Mouse (Mus musculus) CH12.LX (cell line): Measurements from ENCODE around the gene Aldh9a1.

Experiments
- CHD1 ChIP-seq: IDR thresholded peaks from 2 replicates; pipeline ENCODE4 v1.6.1; 2012; ENCODE audit warnings: low read depth, low read length, improper control_type of control experiment, inconsistent platforms
- E2F4 ChIP-seq: IDR thresholded peaks from 2 replicates; pipeline ENCODE4 v1.6.1; 2011; ENCODE audit warnings: low read depth, low read length, improper control_type of control experiment; ENCODE audit not compliant: insufficient replicate concordance
- EP300 ChIP-seq: IDR thresholded peaks from 2 replicates; pipeline ENCODE4 v1.6.1; 2011; ENCODE audit warnings: low read length, improper control_type of control experiment
- HCFC1 ChIP-seq: IDR thresholded peaks from 2 replicates; pipeline ENCODE4 v1.6.1; 2012; ENCODE audit warnings: low read depth, mild to moderate bottlenecking, inconsistent platforms, low read length, improper control_type of control experiment
- POLR2A ChIP-seq: IDR thresholded peaks from 2 replicates; pipeline ENCODE4 v1.6.1; 2011; ENCODE audit warnings: low read depth, mild to moderate bottlenecking, improper control_type of control experiment, low read length

DNA sequence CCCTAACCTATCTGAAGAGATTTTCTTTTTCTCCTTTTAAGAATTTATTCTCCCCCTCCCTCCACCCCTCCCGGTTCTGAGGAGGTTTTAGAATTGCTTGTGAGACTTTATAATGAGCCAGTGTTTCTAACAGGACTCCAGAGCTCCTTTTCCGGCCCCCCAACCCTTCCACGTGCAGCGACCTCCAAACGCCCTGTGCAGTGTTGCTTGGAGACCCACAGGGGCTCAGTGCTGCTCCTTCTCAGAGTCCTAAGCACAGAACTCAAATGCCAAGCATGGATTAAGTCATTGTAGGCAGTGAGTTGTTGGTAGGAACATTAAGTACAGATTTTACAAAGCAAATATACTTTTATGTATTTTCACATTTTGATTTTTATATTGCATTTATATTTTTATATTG, 13.5 kb downstream of the Aldh9a1 start:
- TF ChIP-seq CHD1 (no peak), EP300 (no peak), E2F4 (no peak), POLR2A (no peak), HCFC1 (no peak)
